Mouse (Mus musculus): ENCODE data around the gene Rtn3. TPM values are rescaled to one million over a fixed set of nuclear protein-coding genes. Genes with fewer than 3 reads are reported as not detected.
"Not testable (repeated sequence)": the region's sequence is repeated elsewhere in the genome, so short reads cannot be mapped to it uniquely, and the experiment has no call there.

The Rtn3 gene
- total and polyA plus RNA-seq, 2 experiments from 2014 or later: 70.4 to 99.7 TPM

- no peak overlapping the region for H3K4me2 ChIP-seq (ENCODE audit: low read depth, low read length)
- TF ChIP-seq EP300 (IDR thresholded peaks at IDR 0.05; ENCODE audit: low read depth) (no peak), CTCF (IDR thresholded peaks at IDR 0.05; ENCODE audit: low read depth) (no peak)
- 92% methylated on average over 2 of the region's 2 CpGs for WGBS
- no peaks in the 10 kb centered on the region for H3K9me3 ChIP-seq (replicated peaks; ENCODE audit: control insufficient read depth, low read length)
- H3K9ac ChIP-seq (replicated peaks; ENCODE audit: low read depth, low read length): no peak overlapping the region
- H3K36me3 ChIP-seq (replicated peaks; ENCODE audit: control insufficient read depth, insufficient read depth, low read length): no peaks in the 10 kb centered on the region
- no peak overlapping the region for H3K27ac ChIP-seq (ENCODE audit: low read depth)
- no peak overlapping the region for H3K4me3 ChIP-seq (ENCODE audit: low read depth, low read length)
- ATAC-seq (ENCODE audit: insufficient read depth, low read depth) (no peak), DNase-seq (ENCODE audit: low spot score) (no peak)
- no peaks in the 10 kb centered on the region for H3K27me3 ChIP-seq (ENCODE audit: control insufficient read depth, insufficient read depth, low read length)
- peaks cover 2% of the 10 kb centered on the region; the same call in 1 of the 2 replicates for H3K4me1 ChIP-seq (ENCODE audit: control insufficient read depth, insufficient read depth)
Observed at GRCm38 (mm10) chr19:7502432-7502831, 19.4 kb upstream of the Rtn3 start.

GRCm38 (mm10) chr19:7500701-7501100 lies 17.6 kb upstream of the Rtn3 start:
- TF ChIP-seq CTCF (IDR thresholded peaks at IDR 0.05; ENCODE audit: low read depth) (no peak), EP300 (IDR thresholded peaks at IDR 0.05; ENCODE audit: low read depth) (no peak)
- Histone ChIP-seq H3K4me2 (ENCODE audit: low read depth, low read length) (no peak overlapping the region), H3K36me3 (replicated peaks; ENCODE audit: control insufficient read depth, insufficient read depth, low read length) (no peaks in the 10 kb centered on the region), H3K4me3 (ENCODE audit: low read depth, low read length) (no peak overlapping the region), H3K4me1 (ENCODE audit: control insufficient read depth, insufficient read depth) (peaks cover 2% of the 10 kb centered on the region; the same call in 1 of the 2 replicates), H3K27ac (ENCODE audit: low read depth) (no peak overlapping the region), H3K27me3 (ENCODE audit: control insufficient read depth, insufficient read depth, low read length) (no peaks in the 10 kb centered on the region), H3K9me3 (replicated peaks; ENCODE audit: control insufficient read depth, low read length) (no peaks in the 10 kb centered on the region), H3K9ac (replicated peaks; ENCODE audit: low read depth, low read length) (no peak overlapping the region)
- DNase-seq (ENCODE audit: low spot score) (no peak), ATAC-seq (ENCODE audit: insufficient read depth, low read depth) (no peak)
- 73% methylated on average over 1 of the region's 1 CpGs for WGBS

- H3K9ac ChIP-seq (replicated peaks; ENCODE audit: low read depth, low read length): no peak overlapping the region
Observed at GRCm38 (mm10) chr19:7498816-7499215, 15.7 kb upstream of the Rtn3 start.

GRCm38 (mm10) chr19:7496070-7496469 lies 13.0 kb upstream of the Rtn3 start:
- not testable (repeated sequence) for H3K9me3 ChIP-seq (replicated peaks; ENCODE audit: control insufficient read depth, low read length); H3K27me3 ChIP-seq (ENCODE audit: control insufficient read depth, insufficient read depth, low read length); H3K27ac ChIP-seq (ENCODE audit: low read depth); H3K9ac ChIP-seq (replicated peaks; ENCODE audit: low read depth, low read length); ATAC-seq (ENCODE audit: insufficient read depth, low read depth); H3K4me3 ChIP-seq (ENCODE audit: low read depth, low read length); H3K36me3 ChIP-seq (replicated peaks; ENCODE audit: control insufficient read depth, insufficient read depth, low read length); DNase-seq (ENCODE audit: low spot score); H3K4me2 ChIP-seq (ENCODE audit: low read depth, low read length); H3K4me1 ChIP-seq (ENCODE audit: control insufficient read depth, insufficient read depth)
- WGBS: 76% methylated on average over 1 of the region's 1 CpGs

More at GRCm38 (mm10) chr19:7498816-7499215, 15.7 kb upstream of the Rtn3 start:
- no peak overlapping the region for H3K27ac ChIP-seq (ENCODE audit: low read depth)
- WGBS: 70% methylated on average over 2 of the region's 2 CpGs
- peaks cover 2% of the 10 kb centered on the region; the same call in 1 of the 2 replicates for H3K4me1 ChIP-seq (ENCODE audit: control insufficient read depth, insufficient read depth)
- no peak for ATAC-seq (ENCODE audit: insufficient read depth, low read depth)
- no peaks in the 10 kb centered on the region for H3K27me3 ChIP-seq (ENCODE audit: control insufficient read depth, insufficient read depth, low read length)
- no peaks in the 10 kb centered on the region for H3K36me3 ChIP-seq (replicated peaks; ENCODE audit: control insufficient read depth, insufficient read depth, low read length)
- no peaks in the 10 kb centered on the region for H3K9me3 ChIP-seq (replicated peaks; ENCODE audit: control insufficient read depth, low read length)
- no peak overlapping the region for H3K4me3 ChIP-seq (ENCODE audit: low read depth, low read length)
- TF ChIP-seq EP300 (IDR thresholded peaks at IDR 0.05; ENCODE audit: low read depth) (no peak), CTCF (IDR thresholded peaks at IDR 0.05; ENCODE audit: low read depth) (no peak)
- DNase-seq (ENCODE audit: low spot score): no peak
- no peak overlapping the region for H3K4me2 ChIP-seq (ENCODE audit: low read depth, low read length)

GRCm38 (mm10) chr19:7495221-7496038 lies 12.3 kb upstream of the Rtn3 start:
- Histone ChIP-seq H3K36me3 (replicated peaks; ENCODE audit: control insufficient read depth, insufficient read depth, low read length) (no peaks in the 10 kb centered on the region), H3K4me2 (ENCODE audit: low read depth, low read length) (peak overlapping the region; percentile 82), H3K27ac (ENCODE audit: low read depth) (peak overlapping the region; percentile 99), H3K4me1 (ENCODE audit: control insufficient read depth, insufficient read depth) (no peaks in the 10 kb centered on the region), H3K9me3 (replicated peaks; ENCODE audit: control insufficient read depth, low read length) (no peaks in the 10 kb centered on the region), H3K27me3 (ENCODE audit: control insufficient read depth, insufficient read depth, low read length) (no peaks in the 10 kb centered on the region), H3K9ac (replicated peaks; ENCODE audit: low read depth, low read length) (peak overlapping the region; percentile 90), H3K4me3 (ENCODE audit: low read depth, low read length) (peak overlapping the region; percentile 72)
- DNase-seq (ENCODE audit: low spot score): no peak
- ATAC-seq (ENCODE audit: insufficient read depth, low read depth): no peak
- no peak for TF ChIP-seq CTCF (IDR thresholded peaks at IDR 0.05; ENCODE audit: low read depth)
- TF ChIP-seq EP300 (IDR thresholded peaks at IDR 0.05; ENCODE audit: low read depth): no peak
- WGBS: 39% methylated on average over 14 of the region's 14 CpGs
